Mouse (Mus musculus): ENCODE data around the gene Hand1. TPM values are rescaled to one million over a fixed set of nuclear protein-coding genes. Genes with fewer than 3 reads are reported as not detected.
A peak's percentile ranks its signal among the peaks of the same experiment; 100 is the strongest.

Gene Hand1
- polyA plus RNA-seq, 2 experiments, result 1.6 to 2.2 TPM

GRCm38 (mm10) chr11:57819999-57820581 is 12.5 kb downstream of the Hand1 start:
- no peak overlapping the region for H3K27ac ChIP-seq (replicated peaks; ENCODE audit: low read depth, low read length)
- 27% methylated on average over 9 of the region's 9 CpGs for WGBS
- peak; percentile 61; the same call in 1 of the 2 replicates for ATAC-seq (ENCODE audit: low FRiP score, low read depth)

DNA sequence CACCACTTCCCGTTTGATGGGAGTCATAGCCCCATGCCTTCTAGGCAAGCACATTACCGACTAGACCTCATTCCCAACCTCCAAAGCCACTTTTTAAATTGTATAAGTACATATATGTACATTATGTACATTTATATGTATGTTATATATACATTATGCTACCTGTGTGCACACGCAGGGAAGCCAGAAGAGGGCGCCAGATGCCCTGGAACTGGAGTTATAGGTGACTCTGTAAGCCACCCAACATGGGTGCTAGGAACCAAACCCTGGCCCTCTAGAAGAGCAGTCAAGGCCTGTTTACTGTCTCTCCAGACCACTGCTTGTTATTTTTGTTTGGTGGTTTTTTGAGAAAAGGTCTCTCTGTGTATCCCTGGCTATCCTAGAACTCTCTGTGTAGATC is 14.4 kb downstream of the Hand1 start:
- WGBS, result 75% methylated on average over 4 of the region's 4 CpGs
- TF ChIP-seq POLR2A (IDR thresholded peaks at IDR 0.05; ENCODE audit: borderline replicate concordance, extremely low read depth, insufficient read depth, insufficient read length), result no peak

More at GRCm38 (mm10) chr11:57819999-57820581, 12.5 kb downstream of the Hand1 start:
- no peak for TF ChIP-seq POLR2A (IDR thresholded peaks at IDR 0.05; ENCODE audit: borderline replicate concordance, extremely low read depth, insufficient read depth, insufficient read length)
- Histone ChIP-seq H3K4me2 (replicated peaks; ENCODE audit: low read depth, low read length, severe bottlenecking) (no peak overlapping the region), H3K4me1 (ENCODE audit: control insufficient read depth, insufficient read depth, low read length) (peaks cover 10% of the 10 kb centered on the region), H3K4me3 (replicated peaks; ENCODE audit: low read length) (no peak overlapping the region), H3K9me3 (ENCODE audit: control insufficient read depth, low read length) (no peaks in the 10 kb centered on the region), H3K9ac (ENCODE audit: low read depth, low read length, severe bottlenecking) (no peak overlapping the region), H3K36me3 (ENCODE audit: control insufficient read depth, insufficient read depth, low read length) (no peaks in the 10 kb centered on the region), H3K27me3 (ENCODE audit: control insufficient read depth, insufficient read depth, low read length) (peaks cover 4% of the 10 kb centered on the region; the same call in 1 of the 2 replicates)
- DNase-seq (ENCODE audit: low spot score), result peak; percentile 80

DNA sequence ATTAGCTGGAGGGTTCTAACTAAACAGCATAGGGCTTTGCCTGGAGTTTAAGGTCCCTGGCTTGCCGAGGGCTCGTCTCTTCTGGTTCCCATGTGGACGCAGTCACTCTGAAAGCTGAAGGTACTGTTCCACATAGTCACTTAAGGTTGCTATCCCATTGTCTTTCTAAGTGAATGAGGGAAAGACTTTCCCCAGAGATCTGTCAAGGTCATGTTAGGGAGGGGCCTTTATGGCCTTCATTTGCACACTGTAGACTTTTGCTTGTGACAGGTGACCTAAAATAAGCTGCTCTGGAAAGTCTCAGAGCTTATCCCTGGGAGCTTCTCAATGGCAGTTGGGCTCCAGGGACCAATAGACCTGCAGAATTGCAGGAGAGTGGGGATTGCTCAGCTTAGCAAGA is 19.0 kb downstream of the Hand1 start:
- ATAC-seq (ENCODE audit: low FRiP score, low read depth) (no peak), DNase-seq (ENCODE audit: low spot score) (no peak)
- Histone ChIP-seq H3K27ac (replicated peaks; ENCODE audit: low read depth, low read length) (no peak overlapping the region), H3K4me2 (replicated peaks; ENCODE audit: low read depth, low read length, severe bottlenecking) (no peak overlapping the region), H3K9ac (ENCODE audit: low read depth, low read length, severe bottlenecking) (no peak overlapping the region), H3K9me3 (ENCODE audit: control insufficient read depth, low read length) (no peaks in the 10 kb centered on the region), H3K4me3 (replicated peaks; ENCODE audit: low read length) (no peak overlapping the region), H3K36me3 (ENCODE audit: control insufficient read depth, insufficient read depth, low read length) (peaks cover 37% of the 10 kb centered on the region), H3K4me1 (ENCODE audit: control insufficient read depth, insufficient read depth, low read length) (no peaks in the 10 kb centered on the region), H3K27me3 (ENCODE audit: control insufficient read depth, insufficient read depth, low read length) (no peaks in the 10 kb centered on the region)
- WGBS, result 87% methylated on average over 3 of the region's 3 CpGs
- TF ChIP-seq POLR2A (IDR thresholded peaks at IDR 0.05; ENCODE audit: borderline replicate concordance, extremely low read depth, insufficient read depth, insufficient read length), result no peak

More for the DNA sequence above, 14.4 kb downstream of the Hand1 start:
- Histone ChIP-seq H3K4me3 (replicated peaks; ENCODE audit: low read length) (no peak overlapping the region), H3K27ac (replicated peaks; ENCODE audit: low read depth, low read length) (no peak overlapping the region), H3K4me2 (replicated peaks; ENCODE audit: low read depth, low read length, severe bottlenecking) (no peak overlapping the region), H3K27me3 (ENCODE audit: control insufficient read depth, insufficient read depth, low read length) (no peaks in the 10 kb centered on the region), H3K9me3 (ENCODE audit: control insufficient read depth, low read length) (no peaks in the 10 kb centered on the region), H3K9ac (ENCODE audit: low read depth, low read length, severe bottlenecking) (no peak overlapping the region), H3K4me1 (ENCODE audit: control insufficient read depth, insufficient read depth, low read length) (no peaks in the 10 kb centered on the region), H3K36me3 (ENCODE audit: control insufficient read depth, insufficient read depth, low read length) (no peaks in the 10 kb centered on the region)
- DNase-seq (ENCODE audit: low spot score), result no peak
- no peak for ATAC-seq (ENCODE audit: low FRiP score, low read depth)

DNA sequence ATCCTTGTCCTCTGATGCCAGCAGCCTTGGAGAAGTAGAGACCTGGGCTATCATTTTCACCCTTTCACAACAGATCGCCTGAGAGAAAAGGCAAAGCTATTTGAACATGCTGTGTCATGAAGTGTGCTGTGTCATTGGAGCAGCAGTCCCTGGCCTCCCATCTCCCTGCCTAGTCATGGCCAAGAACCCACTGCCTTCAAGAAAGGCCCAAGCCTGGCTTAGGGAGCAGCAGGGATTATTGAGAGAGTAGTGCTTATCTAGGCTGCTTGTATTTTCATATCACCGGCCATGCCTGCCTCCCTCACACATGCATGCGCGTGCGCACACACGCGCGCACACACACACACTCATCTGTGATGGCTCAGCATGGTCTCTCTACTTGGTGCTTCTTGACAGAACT is 20.4 kb downstream of the Hand1 start:
- H3K27ac ChIP-seq (replicated peaks; ENCODE audit: low read depth, low read length), result no peak overlapping the region
- no peak for TF ChIP-seq POLR2A (IDR thresholded peaks at IDR 0.05; ENCODE audit: borderline replicate concordance, extremely low read depth, insufficient read depth, insufficient read length)
- H3K4me3 ChIP-seq (replicated peaks; ENCODE audit: low read length), result no peak overlapping the region
- 96% methylated on average over 8 of the region's 8 CpGs for WGBS
- no peaks in the 10 kb centered on the region for H3K9me3 ChIP-seq (ENCODE audit: control insufficient read depth, low read length)
- DNase-seq (ENCODE audit: low spot score) (no peak), ATAC-seq (ENCODE audit: low FRiP score, low read depth) (no peak)
- no peak overlapping the region for H3K9ac ChIP-seq (ENCODE audit: low read depth, low read length, severe bottlenecking)
- no peaks in the 10 kb centered on the region for H3K4me1 ChIP-seq (ENCODE audit: control insufficient read depth, insufficient read depth, low read length)
- H3K4me2 ChIP-seq (replicated peaks; ENCODE audit: low read depth, low read length, severe bottlenecking), result no peak overlapping the region
- H3K27me3 ChIP-seq (ENCODE audit: control insufficient read depth, insufficient read depth, low read length), result no peaks in the 10 kb centered on the region
- H3K36me3 ChIP-seq (ENCODE audit: control insufficient read depth, insufficient read depth, low read length), result peaks cover 47% of the 10 kb centered on the region

GRCm38 (mm10) chr11:57811006-57811405 is 21.6 kb downstream of the Hand1 start:
- 79% methylated on average over 7 of the region's 7 CpGs for WGBS
- Histone ChIP-seq H3K4me2 (replicated peaks; ENCODE audit: low read depth, low read length, severe bottlenecking) (no peak overlapping the region), H3K9me3 (ENCODE audit: control insufficient read depth, low read length) (no peaks in the 10 kb centered on the region), H3K4me1 (ENCODE audit: control insufficient read depth, insufficient read depth, low read length) (no peaks in the 10 kb centered on the region), H3K27me3 (ENCODE audit: control insufficient read depth, insufficient read depth, low read length) (no peaks in the 10 kb centered on the region), H3K4me3 (replicated peaks; ENCODE audit: low read length) (no peak overlapping the region), H3K27ac (replicated peaks; ENCODE audit: low read depth, low read length) (no peak overlapping the region), H3K9ac (ENCODE audit: low read depth, low read length, severe bottlenecking) (no peak overlapping the region), H3K36me3 (ENCODE audit: control insufficient read depth, insufficient read depth, low read length) (peaks cover 55% of the 10 kb centered on the region)
- DNase-seq (ENCODE audit: low spot score), result no peak
- no peak for TF ChIP-seq POLR2A (IDR thresholded peaks at IDR 0.05; ENCODE audit: borderline replicate concordance, extremely low read depth, insufficient read depth, insufficient read length)
- ATAC-seq (ENCODE audit: low FRiP score, low read depth), result no peak

Measured in limb, embryonic 14.5 days (tissue).